Comparison of ENCODE assay signal across 16 mouse cellular contexts in the genomic region with DNA sequence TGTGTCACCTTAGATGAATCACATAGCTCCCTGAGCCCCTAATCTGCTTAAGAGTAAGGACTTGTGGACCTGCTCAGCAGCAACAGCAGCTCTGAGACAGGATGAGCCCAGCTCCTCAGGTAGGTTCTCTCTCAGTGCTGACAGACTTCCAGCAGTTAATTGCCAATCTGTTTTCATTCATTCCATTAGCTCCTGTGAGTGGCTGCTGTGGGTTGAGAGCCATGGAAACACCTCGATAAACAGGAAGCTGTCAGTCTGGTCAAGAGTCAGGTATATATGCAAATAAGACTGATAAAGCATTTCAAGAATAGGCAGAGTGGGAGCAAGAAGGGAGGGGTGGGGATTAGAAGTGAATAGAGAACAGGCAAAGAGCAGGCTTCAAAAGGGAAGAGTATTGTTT.
DNase-seq lines count a peak whose midpoint lies in the region; ATAC-seq and TF ChIP-seq lines count a peak whose summit lies in the region.
"Had no signal": no experiment of that assay in that cellular context is flagged by ENCODE, and none has a peak within 500 bp of the region (broad histone marks: within the 10 kb centered on the region; RNA-seq: fewer than 3 reads in every experiment).

No protein-coding gene starts in this region.

- 0% methylated on average over 1 of the region's 1 CpGs for WGBS in macrophage (ENCODE audit: missing documents)
- 43% methylated on average over 1 of the region's 1 CpGs for WGBS in intestine, embryonic 15.5 days

- H3K9me3 ChIP-seq in intestine, embryonic 15.5 days, result no peaks in the 10 kb centered on the region
- H3K9me3 ChIP-seq: embryonic facial prominence, embryonic 13.5 days; kidney, embryonic 15.5 days; midbrain, embryonic 13.5 days had no signal

- no peak overlapping the region for H3K4me2 ChIP-seq in intestine, embryonic 15.5 days (replicated peaks)
- H3K4me2 ChIP-seq: embryonic facial prominence, embryonic 13.5 days; kidney, embryonic 15.5 days; midbrain, embryonic 13.5 days had no signal

- no peaks in the 10 kb centered on the region for H3K36me3 ChIP-seq in macrophage (ENCODE audit: inconsistent target)
- H3K36me3 ChIP-seq in intestine, embryonic 15.5 days, result no peaks in the 10 kb centered on the region
- H3K36me3 ChIP-seq: embryonic facial prominence, embryonic 13.5 days; kidney, embryonic 15.5 days; midbrain, embryonic 13.5 days had no signal

- peak overlapping the region; percentile 2; the same call in 1 of the 2 replicates for H3K27ac ChIP-seq in layer of hippocampus, adult 2 months
- H3K27ac ChIP-seq in macrophage, result peak overlapping the region; percentile 96
- no peak overlapping the region for H3K27ac ChIP-seq in intestine, embryonic 15.5 days
- H3K27ac ChIP-seq: embryonic facial prominence, embryonic 13.5 days; kidney, embryonic 15.5 days; left cerebral cortex, adult 2 months; liver, embryonic 14.5 days; midbrain, embryonic 13.5 days had no signal

- no peaks in the 10 kb centered on the region for H3K79me2 ChIP-seq in macrophage (ENCODE audit: inconsistent target)

- H3K4me3 ChIP-seq in layer of hippocampus, adult 2 months, result no peak overlapping the region
- no peak overlapping the region for H3K4me3 ChIP-seq in macrophage (ENCODE audit: inconsistent target)
- no peak overlapping the region for H3K4me3 ChIP-seq in intestine, embryonic 15.5 days (replicated peaks)
- H3K4me3 ChIP-seq: embryonic facial prominence, embryonic 13.5 days; kidney, embryonic 15.5 days; left cerebral cortex, adult 2 months; midbrain, embryonic 13.5 days; myocyte had no signal

- H3K4me1 ChIP-seq in intestine, embryonic 15.5 days (replicated peaks), result no peaks in the 10 kb centered on the region
- H3K4me1 ChIP-seq: kidney, embryonic 15.5 days; midbrain, embryonic 13.5 days had no signal

- no peak for DNase-seq in layer of hippocampus, adult 2 months (ENCODE audit: low spot score in 2 of 2)
- no peak for DNase-seq in layer of hippocampus, adult 8-10 months (ENCODE audit: low spot score in 2 of 2)
- peak; percentile 35 for DNase-seq in CD4-positive, CD25-positive, alpha-beta regulatory T cell, adult 2 months (ENCODE audit: low read depth, low spot score)
- no peak for DNase-seq in right cerebral cortex, adult 18-20 months
- DNase-seq: right cerebral cortex, postnatal 14 days; thymus, postnatal 14 days had no signal

- no peak overlapping the region for H3K9ac ChIP-seq in intestine, embryonic 15.5 days
- H3K9ac ChIP-seq: embryonic facial prominence, embryonic 13.5 days; kidney, embryonic 15.5 days; liver, embryonic 14.5 days; midbrain, embryonic 13.5 days had no signal

- peak; percentile 20 for ATAC-seq in activated CD4-positive, CD25-positive, alpha-beta regulatory T cell, adult 4 months
- ATAC-seq in intestine, embryonic 15.5 days, result no peak
- ATAC-seq: intestine, embryonic 16.5 days; midbrain, embryonic 13.5 days had no signal

- H3K27me3 ChIP-seq in intestine, embryonic 15.5 days (replicated peaks), result no peaks in the 10 kb centered on the region
- H3K27me3 ChIP-seq: embryonic facial prominence, embryonic 13.5 days; kidney, embryonic 15.5 days; midbrain, embryonic 13.5 days had no signal

- no peak for TF ChIP-seq CTCF in layer of hippocampus, adult 2 months (conservative IDR thresholded peaks at IDR 0.05)
